Mouse (Mus musculus): ENCODE measurements around the gene Rnf17. TPM values are rescaled to one million over a fixed set of nuclear protein-coding genes. Genes with fewer than 3 reads are reported as not detected.
A peak's percentile ranks its signal among the peaks of the same experiment; 100 is the strongest.

Rnf17 gene
- total and polyA plus RNA-seq, 2 experiments from 2014 or later = 0.62 to 0.82 TPM

DNA sequence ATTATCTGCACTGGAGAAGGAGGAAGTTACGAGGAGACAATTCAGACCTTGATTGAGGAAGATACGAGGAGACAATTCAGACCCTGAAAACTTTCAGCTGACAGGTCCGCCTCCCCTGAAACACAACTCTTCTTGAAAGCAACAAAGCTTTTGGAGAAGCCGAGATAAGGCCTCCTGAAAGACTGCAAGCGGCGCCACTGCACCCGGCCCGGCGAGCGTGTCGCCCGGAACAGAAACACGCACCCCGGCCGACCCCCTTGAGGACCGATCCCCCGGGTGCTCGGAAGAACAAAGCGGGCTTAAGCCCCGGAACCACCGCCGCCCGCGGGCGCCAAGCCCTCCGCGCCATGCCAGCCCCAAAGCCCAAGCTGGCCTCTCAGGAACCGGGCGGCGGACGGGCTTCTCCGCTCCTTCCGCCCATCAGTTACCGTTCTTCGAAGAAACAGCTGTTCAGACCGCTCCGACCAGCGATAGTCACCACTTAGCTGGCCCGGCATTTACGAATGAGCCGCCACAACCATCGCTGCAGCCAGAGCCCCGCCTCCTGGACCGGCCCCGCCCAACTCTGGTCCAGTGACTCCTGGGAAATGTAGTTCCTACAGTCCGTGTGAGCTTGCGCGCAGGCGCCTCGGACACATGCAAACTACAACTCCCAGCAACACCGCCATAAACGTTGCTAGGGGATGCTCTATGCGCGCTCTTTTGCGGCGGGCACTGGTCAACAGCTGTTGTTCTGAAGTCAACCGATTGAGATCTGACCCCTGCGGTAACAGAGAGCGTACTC is 169.1 kb downstream of the Rnf17 start:
- no peaks in the 10 kb centered on the region for H3K36me3 ChIP-seq (ENCODE audit: insufficient read depth, low read length)
- H3K4me2 ChIP-seq (ENCODE audit: low read depth, low read length, poor library complexity, severe bottlenecking) = peak overlapping the region; percentile 85
- under 1% methylated on average over 59 of the region's 59 CpGs for WGBS
- DNase-seq (ENCODE audit: low spot score) (peak; percentile 98), ATAC-seq (ENCODE audit: low FRiP score) (peak; percentile 100)
- H3K27me3 ChIP-seq (ENCODE audit: insufficient read depth, low read length) = no peaks in the 10 kb centered on the region
- no peaks in the 10 kb centered on the region for H3K9me3 ChIP-seq (ENCODE audit: low read length)
- 0 out of 2 replicates have a peak, but pooled peaks cover 3% of the 10 kb centered on the region for H3K4me1 ChIP-seq (ENCODE audit: insufficient read depth, low read length)
- peak overlapping the region; percentile 55 for H3K9ac ChIP-seq (replicated peaks; ENCODE audit: low read length, poor library complexity, severe bottlenecking)
- peak overlapping the region; percentile 83 for H3K4me3 ChIP-seq (ENCODE audit: low read depth, low read length)
- no peak overlapping the region for H3K27ac ChIP-seq (ENCODE audit: low read depth, low read length)
- TF ChIP-seq CTCF (IDR thresholded peaks at IDR 0.05) = no peak; the same call in 1 of the 2 replicates

DNA sequence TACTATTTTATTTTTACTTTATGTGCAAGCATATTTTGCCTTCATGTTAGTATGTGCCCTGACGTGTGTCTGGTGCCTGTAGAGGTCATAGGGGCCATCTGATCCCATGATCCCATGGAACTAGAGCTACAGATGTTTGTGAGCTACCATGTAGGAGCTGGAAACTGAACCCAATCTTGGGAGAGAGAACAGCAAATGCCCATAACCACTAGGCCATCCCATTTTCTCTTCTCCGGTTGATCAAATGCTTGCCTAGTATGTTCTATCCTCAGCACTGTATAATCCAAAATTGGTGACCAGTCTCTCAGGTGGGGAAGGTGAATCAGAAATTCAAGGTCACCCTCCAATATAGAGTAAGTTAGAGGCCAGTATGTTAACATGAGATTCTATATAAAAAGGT is 170.2 kb downstream of the Rnf17 start:
- H3K27ac ChIP-seq (ENCODE audit: low read depth, low read length) = no peak overlapping the region
- 72% methylated on average over 2 of the region's 2 CpGs for WGBS
- H3K27me3 ChIP-seq (ENCODE audit: insufficient read depth, low read length) = no peaks in the 10 kb centered on the region
- TF ChIP-seq CTCF (IDR thresholded peaks at IDR 0.05) = no peak
- DNase-seq (ENCODE audit: low spot score) (no peak), ATAC-seq (ENCODE audit: low FRiP score) (no peak)
- H3K4me3 ChIP-seq (ENCODE audit: low read depth, low read length) = peak overlapping the region; percentile 83; the same call in 1 of the 2 replicates
- H3K4me2 ChIP-seq (ENCODE audit: low read depth, low read length, poor library complexity, severe bottlenecking) = peak overlapping the region; percentile 85
- H3K36me3 ChIP-seq (ENCODE audit: insufficient read depth, low read length) = no peaks in the 10 kb centered on the region
- H3K9ac ChIP-seq (replicated peaks; ENCODE audit: low read length, poor library complexity, severe bottlenecking) = no peak overlapping the region
- no peaks in the 10 kb centered on the region for H3K9me3 ChIP-seq (ENCODE audit: low read length)
- H3K4me1 ChIP-seq (ENCODE audit: insufficient read depth, low read length) = 0 out of 2 replicates have a peak, but pooled peaks cover 3% of the 10 kb centered on the region

Other genes starting within 250 kb of the Rnf17 start
- not detected in 2 replicates for gene Gzmg, start 243.0 kb upstream of the Rnf17 start, total RNA-seq (2014; rRNA removed)
- gene Gzmg, start 243.0 kb upstream of the Rnf17 start, polyA plus RNA-seq (2015; fragmentation: Nextera tagmentation; extraction: Ambion mirVana) = not detected in 2 replicates
- gene Gzmn, start 228.0 kb upstream of the Rnf17 start, total RNA-seq (2014; rRNA removed) = not detected in 2 replicates
- gene Gzmn, start 228.0 kb upstream of the Rnf17 start, polyA plus RNA-seq (2015; fragmentation: Nextera tagmentation; extraction: Ambion mirVana) = not detected in 2 replicates
- not detected in 2 replicates for gene Gzmf, start 191.2 kb upstream of the Rnf17 start, total RNA-seq (2014; rRNA removed)
- not detected in 2 replicates for gene Gzmf, start 191.2 kb upstream of the Rnf17 start, polyA plus RNA-seq (2015; fragmentation: Nextera tagmentation; extraction: Ambion mirVana)
- gene Gzmc, start 167.9 kb upstream of the Rnf17 start, total RNA-seq (2014; rRNA removed) = not detected in 2 replicates
- 0.20 TPM in 1 of 2 replicates, not detected in the other for gene Gzmc, start 167.9 kb upstream of the Rnf17 start, polyA plus RNA-seq (2015; fragmentation: Nextera tagmentation; extraction: Ambion mirVana)
- gene Gzmb, start 140.3 kb upstream of the Rnf17 start, total RNA-seq (2014; rRNA removed) = not detected in 2 replicates
- gene Gzmb, start 140.3 kb upstream of the Rnf17 start, polyA plus RNA-seq (2015; fragmentation: Nextera tagmentation; extraction: Ambion mirVana) = not detected in 2 replicates
- 0.22 and 0.47 TPM in 2 replicates for gene Atp12a, start 37.5 kb upstream of the Rnf17 start, total RNA-seq (2014; rRNA removed)
- 0.15 and 0.38 TPM in 2 replicates for gene Atp12a, start 37.5 kb upstream of the Rnf17 start, polyA plus RNA-seq (2015; fragmentation: Nextera tagmentation; extraction: Ambion mirVana)
- 1.9 and 2.0 TPM in 2 replicates for gene Cenpj, start 172.8 kb downstream of the Rnf17 start, total RNA-seq (2014; rRNA removed)
- gene Cenpj, start 172.8 kb downstream of the Rnf17 start, polyA plus RNA-seq (2015; fragmentation: Nextera tagmentation; extraction: Ambion mirVana) = 2.8 TPM in 2 replicates
- 0.99 and 1.4 TPM in 2 replicates for gene Parp4, start 173.0 kb downstream of the Rnf17 start, total RNA-seq (2014; rRNA removed)
- gene Parp4, start 173.0 kb downstream of the Rnf17 start, polyA plus RNA-seq (2015; fragmentation: Nextera tagmentation; extraction: Ambion mirVana) = 0.79 and 1.4 TPM in 2 replicates